Mouse (Mus musculus) limb, embryonic 11.5 days (tissue): Measurements from ENCODE around the gene Phtf2. TPM values are rescaled to one million over a fixed set of nuclear protein-coding genes. Genes with fewer than 3 reads are reported as not detected.

Source experiments
- ATAC-seq: fragments of 200-750 bp; cut with Nextera tagmentation; 2 replicates; pipeline ENCODE4 v1.8.0; 2017; ENCODE audit warnings: low read depth; ENCODE audit not compliant: insufficient number of reproducible peaks, low FRiP score, low TSS enrichment
- DNase-seq: peaks from one replicate; pipeline ENCODE4 v3.0.0-alpha.2; 2015; ENCODE audit warnings: low spot score
- H3K27ac ChIP-seq: fragments of 300-500 bp; sonication (generic); replicated peaks from 2 replicates; pipeline ENCODE4 v1.5.1; 2014; ENCODE audit warnings: low read depth, mild to moderate bottlenecking, low read length
- H3K27me3 ChIP-seq: fragments of 300-500 bp; sonication (generic); 2 replicates; pipeline ENCODE4 v1.6.1; 2014; ENCODE audit warnings: mild to moderate bottlenecking, low read length, mixed read lengths; ENCODE audit not compliant: control insufficient read depth, insufficient read depth
- H3K36me3 ChIP-seq: fragments of 300-500 bp; sonication (generic); 2 replicates; pipeline ENCODE4 v1.6.1; 2014; ENCODE audit warnings: mild to moderate bottlenecking, low read length, moderate library complexity, mixed read lengths; ENCODE audit not compliant: control insufficient read depth, insufficient read depth
- H3K4me1 ChIP-seq: fragments of 300-500 bp; sonication (generic); 2 replicates; pipeline ENCODE4 v1.6.1; 2014; ENCODE audit warnings: low read length, mixed read lengths; ENCODE audit not compliant: control insufficient read depth, insufficient read depth
- H3K4me2 ChIP-seq: fragments of 300-500 bp; sonication (generic); 2 replicates; pipeline ENCODE4 v1.6.1; 2014; ENCODE audit warnings: low read depth, mild to moderate bottlenecking, moderate library complexity; ENCODE audit not compliant: severe bottlenecking
- H3K4me3 ChIP-seq: fragments of 300-500 bp; sonication (generic); 2 replicates; pipeline ENCODE4 v1.5.1; 2014; ENCODE audit warnings: low read depth, low read length
- H3K9ac ChIP-seq: fragments of 300-500 bp; sonication (generic); 2 replicates; pipeline ENCODE4 v1.6.1; 2014; ENCODE audit warnings: mild to moderate bottlenecking, low read length
- H3K9me3 ChIP-seq: fragments of 300-500 bp; sonication (generic); 2 replicates; pipeline ENCODE4 v1.6.1; 2016; ENCODE audit warnings: low read length; ENCODE audit not compliant: control insufficient read depth
- WGBS: fragments of 180-500 bp; shearing (Covaris S2); extraction: QIAGEN DNeasy Blood & Tissue Kit; methylation state at CpG from one replicate; pipeline ENCODE4 v1.1.7; 2014; 5-methylcytosine and 5-hydroxymethylcytosine counted together
- polyA plus RNA-seq: library from polyadenylated mRNA; unstranded; fragments of >200 nt; fragmentation: Nextera tagmentation; extraction: Ambion mirVana; gene quantifications from 2 replicates; pipeline ENCODE4 v1.2.1, GENCODE M21; 2014

Gene Phtf2
- polyA plus RNA-seq: 17.7 and 21.2 TPM in 2 replicates

- 0% methylated on average over 89 of the region's 94 CpGs for WGBS
- Histone ChIP-seq H3K4me3 (peak within 1 kb of the TSS; percentile 73), H3K27me3 (no peaks in the 10 kb centered on the region), H3K9ac (peak within 1 kb of the TSS; percentile 86), H3K9me3 (no peaks in the 10 kb centered on the region), H3K27ac (peak within 1 kb of the TSS; percentile 91), H3K4me1 (no peaks in the 10 kb centered on the region), H3K4me2 (peak within 1 kb of the TSS; percentile 64), H3K36me3 (no peaks in the 10 kb centered on the region; the same call in 1 of the 2 replicates)
- ATAC-seq: peak; percentile 98
- peak; percentile 97 for DNase-seq
Measured at GRCm38 (mm10) chr5:20881915-20882800, at the start of gene Phtf2, which contains the start of gene Tmem60. Gene Phtf2, minus strand, starts transcription at chr5:20882124. Gene Tmem60, plus strand, starts transcription at chr5:20882191.

DNA sequence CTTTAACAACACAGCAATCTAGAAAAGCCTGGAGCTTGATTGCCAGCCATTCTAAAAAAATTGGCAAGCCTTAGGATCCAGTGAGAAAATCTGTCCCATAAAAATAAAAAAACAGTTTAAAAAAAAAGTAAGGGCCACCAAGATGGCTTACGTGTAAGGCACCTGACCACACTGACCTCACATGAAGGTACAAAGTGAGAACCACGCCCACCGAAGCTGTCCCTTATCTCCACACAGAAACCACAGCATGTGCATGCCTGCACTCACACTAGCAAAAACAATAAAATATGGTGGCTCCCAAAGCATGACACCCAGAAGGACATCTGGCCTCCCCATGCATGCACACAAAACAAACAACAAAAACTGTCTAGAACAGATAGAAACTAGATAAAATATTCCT lies 49.4 kb upstream of the Phtf2 start:
- Histone ChIP-seq H3K36me3 (no peaks in the 10 kb centered on the region), H3K4me3 (no peak overlapping the region), H3K9ac (no peak overlapping the region), H3K27ac (no peak overlapping the region), H3K4me1 (no peaks in the 10 kb centered on the region), H3K4me2 (no peak overlapping the region), H3K27me3 (no peaks in the 10 kb centered on the region), H3K9me3 (no peaks in the 10 kb centered on the region)
- DNase-seq (no peak), ATAC-seq (no peak)
- 89% methylated on average over 3 of the region's 3 CpGs for WGBS

DNA sequence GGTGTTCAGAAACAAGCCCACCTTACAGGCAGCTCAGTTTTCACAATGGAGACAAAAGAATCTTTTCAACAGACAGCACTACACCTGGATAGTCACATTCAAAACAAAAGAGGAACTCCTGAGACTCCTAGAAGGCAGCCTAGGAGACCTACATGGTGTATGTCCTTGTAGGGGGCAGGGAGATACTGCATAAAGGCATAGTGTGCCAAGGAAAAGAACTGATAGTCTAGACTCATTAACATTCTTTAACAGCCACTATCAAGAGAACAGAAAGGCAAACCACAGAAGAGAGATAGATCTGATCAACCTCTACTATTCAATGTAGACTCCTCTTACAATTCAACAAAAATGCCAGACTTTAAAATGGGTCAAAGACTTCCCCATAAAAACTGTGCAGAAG lies 48.5 kb upstream of the Phtf2 start:
- ATAC-seq (no peak), DNase-seq (no peak)
- H3K9me3 ChIP-seq: no peaks in the 10 kb centered on the region
- H3K4me2 ChIP-seq: no peak overlapping the region
- H3K27me3 ChIP-seq: no peaks in the 10 kb centered on the region
- H3K4me1 ChIP-seq: no peaks in the 10 kb centered on the region
- no peaks in the 10 kb centered on the region; the same call in 1 of the 2 replicates for H3K36me3 ChIP-seq
- no peak overlapping the region for H3K27ac ChIP-seq
- no peak overlapping the region for H3K4me3 ChIP-seq
- no peak overlapping the region for H3K9ac ChIP-seq

DNA sequence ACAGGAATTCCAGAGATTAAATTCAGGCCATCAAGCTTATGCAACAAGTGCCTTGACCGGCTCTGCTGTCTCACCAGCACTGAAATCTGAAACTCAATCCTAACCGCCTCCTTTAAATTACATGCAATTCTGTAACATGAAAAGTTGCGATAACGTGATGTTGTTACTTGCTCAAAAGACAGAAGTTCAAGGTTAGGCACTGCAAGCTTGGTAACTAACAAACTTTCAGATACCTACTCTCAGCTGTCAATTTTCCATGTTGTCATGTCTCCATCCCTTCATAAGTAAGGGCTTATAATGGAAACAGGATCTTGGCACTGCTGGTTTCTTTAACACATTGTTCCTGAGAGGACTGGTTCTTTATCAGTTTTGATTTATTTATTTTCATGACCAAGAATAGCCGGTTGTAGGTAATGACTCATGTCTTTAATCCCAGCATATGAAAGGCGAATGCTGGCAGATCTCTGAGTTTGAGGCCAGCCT lies 47.8 kb upstream of the Phtf2 start:
- Histone ChIP-seq H3K4me1 (no peaks in the 10 kb centered on the region), H3K36me3 (no peaks in the 10 kb centered on the region; the same call in 1 of the 2 replicates), H3K9ac (no peak overlapping the region), H3K27me3 (no peaks in the 10 kb centered on the region), H3K9me3 (no peaks in the 10 kb centered on the region), H3K27ac (no peak overlapping the region), H3K4me2 (no peak overlapping the region), H3K4me3 (no peak overlapping the region)
- 73% methylated on average over 6 of the region's 6 CpGs for WGBS
- no peak for ATAC-seq
- DNase-seq: no peak

DNA sequence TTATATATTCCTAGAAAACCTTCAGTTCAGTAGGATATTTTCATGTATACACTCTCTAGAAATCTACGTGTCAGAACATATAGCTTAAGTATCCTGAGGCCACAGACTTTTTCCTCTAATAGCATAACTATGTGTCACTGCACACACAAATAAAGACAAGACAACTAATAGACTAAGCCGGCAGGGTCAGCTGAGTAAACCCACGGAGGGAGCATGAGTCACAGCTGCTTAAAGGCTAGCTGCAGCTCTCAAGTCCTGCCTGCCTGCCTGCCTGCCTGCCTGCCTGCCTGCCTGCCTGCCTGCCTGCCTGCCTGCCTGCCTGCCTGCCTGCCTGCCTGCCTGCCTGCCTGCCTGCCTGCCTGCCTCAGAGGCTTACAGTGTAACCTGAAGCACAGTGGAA lies 43.5 kb upstream of the Phtf2 start:
- Histone ChIP-seq H3K4me2 (no peak overlapping the region), H3K36me3 (no peaks in the 10 kb centered on the region; the same call in 1 of the 2 replicates), H3K9ac (no peak overlapping the region), H3K4me1 (no peaks in the 10 kb centered on the region), H3K27me3 (no peaks in the 10 kb centered on the region), H3K4me3 (no peak overlapping the region), H3K27ac (no peak overlapping the region), H3K9me3 (no peaks in the 10 kb centered on the region)
- ATAC-seq (no peak), DNase-seq (no peak)
- 84% methylated on average over 3 of the region's 3 CpGs for WGBS

- H3K4me3 ChIP-seq: no peak overlapping the region
- H3K4me2 ChIP-seq: no peak overlapping the region
- no peaks in the 10 kb centered on the region for H3K4me1 ChIP-seq
- DNase-seq: no peak
- no peak overlapping the region for H3K9ac ChIP-seq
- no peak for ATAC-seq
- no peaks in the 10 kb centered on the region; the same call in 1 of the 2 replicates for H3K36me3 ChIP-seq
- H3K27me3 ChIP-seq: no peaks in the 10 kb centered on the region
- H3K27ac ChIP-seq: no peak overlapping the region
- WGBS: 78% methylated on average over 3 of the region's 3 CpGs
- H3K9me3 ChIP-seq: no peaks in the 10 kb centered on the region
Measured at GRCm38 (mm10) chr5:20924608-20925007, 42.7 kb upstream of the Phtf2 start.

- Histone ChIP-seq H3K9ac (no peak overlapping the region), H3K27ac (no peak overlapping the region), H3K27me3 (no peaks in the 10 kb centered on the region), H3K36me3 (no peaks in the 10 kb centered on the region), H3K4me3 (no peak overlapping the region), H3K9me3 (no peaks in the 10 kb centered on the region), H3K4me1 (no peaks in the 10 kb centered on the region), H3K4me2 (no peak overlapping the region)
- no peak for ATAC-seq
- DNase-seq: no peak
- 95% methylated on average over 9 of the region's 9 CpGs for WGBS
Measured at GRCm38 (mm10) chr5:20919566-20919965, 37.6 kb upstream of the Phtf2 start.

GRCm38 (mm10) chr5:20918967-20919366 lies 37.0 kb upstream of the Phtf2 start:
- 95% methylated on average over 4 of the region's 4 CpGs for whole genome bisulfite sequencing
- Histone ChIP-seq H3K4me1 (no peaks in the 10 kb centered on the region), H3K27me3 (no peaks in the 10 kb centered on the region), H3K9ac (no peak overlapping the region), H3K9me3 (no peaks in the 10 kb centered on the region), H3K36me3 (no peaks in the 10 kb centered on the region), H3K27ac (no peak overlapping the region), H3K4me3 (no peak overlapping the region), H3K4me2 (no peak overlapping the region)
- ATAC-seq (no peak), DNase-seq (no peak)
